Mouse (Mus musculus): ENCODE data around the gene H2afv.

GRCm38 (mm10) chr11:6476876-6477275 lies 32.6 kb upstream of the H2afv start:
- no peak for TF ChIP-seq GATA1 (IDR thresholded peaks at IDR 0.05; ENCODE audit: borderline replicate concordance, low read length)
- TF ChIP-seq FLI1 (IDR thresholded peaks at IDR 0.05; ENCODE audit: low read length): no peak

All from megakaryocyte, embryonic 14.5 days (primary cell).